Mouse (Mus musculus): ENCODE results near the gene Ddx6. TPM values are rescaled to one million over a fixed set of nuclear protein-coding genes. Genes with fewer than 3 reads are reported as not detected.

The Ddx6 gene
- polyA plus RNA-seq, 1 experiment from 2014 or later: 14.6 TPM

GRCm38 (mm10) chr9:44685346-44686330, 80.9 kb downstream of the Ddx6 start:
- H3K9me3 ChIP-seq (ENCODE audit: control insufficient read depth, low read length): no peaks in the 10 kb centered on the region
- ATAC-seq: peak; percentile 79
- no peaks in the 10 kb centered on the region for H3K27me3 ChIP-seq (replicated peaks; ENCODE audit: control insufficient read depth, insufficient read depth, low read length)
- no peak overlapping the region for H3K4me2 ChIP-seq (ENCODE audit: low read length)
- H3K4me3 ChIP-seq (ENCODE audit: low read length): no peak overlapping the region
- H3K27ac ChIP-seq (ENCODE audit: low read depth, low read length): peak overlapping the region; percentile 51
- H3K4me1 ChIP-seq (ENCODE audit: control insufficient read depth, insufficient read depth, low read depth, low read length): peaks cover 20% of the 10 kb centered on the region
- 29% methylated on average over 14 of the region's 14 CpGs for WGBS
- 0 out of 2 replicates have a peak overlapping the region, but pooled peaks have one; percentile 13 for H3K9ac ChIP-seq (ENCODE audit: low read depth, low read length)
- H3K36me3 ChIP-seq (ENCODE audit: control insufficient read depth, insufficient read depth, low read length): peaks cover 4% of the 10 kb centered on the region; the same call in 1 of the 2 replicates

- no peak overlapping the region for H3K4me3 ChIP-seq (ENCODE audit: low read length)
- H3K27me3 ChIP-seq (replicated peaks; ENCODE audit: control insufficient read depth, insufficient read depth, low read length): no peaks in the 10 kb centered on the region
- no peak overlapping the region for H3K4me2 ChIP-seq (ENCODE audit: low read length)
- WGBS: 16% methylated on average over 5 of the region's 5 CpGs
- H3K4me1 ChIP-seq (ENCODE audit: control insufficient read depth, insufficient read depth, low read depth, low read length): peaks cover 20% of the 10 kb centered on the region
- no peak overlapping the region for H3K9ac ChIP-seq (ENCODE audit: low read depth, low read length)
- peak; percentile 60 for ATAC-seq
- H3K27ac ChIP-seq (ENCODE audit: low read depth, low read length): peak overlapping the region; percentile 51
- peaks cover 8% of the 10 kb centered on the region; the same call in 1 of the 2 replicates for H3K36me3 ChIP-seq (ENCODE audit: control insufficient read depth, insufficient read depth, low read length)
- no peaks in the 10 kb centered on the region for H3K9me3 ChIP-seq (ENCODE audit: control insufficient read depth, low read length)
Measured at GRCm38 (mm10) chr9:44686638-44687037, 81.9 kb downstream of the Ddx6 start.

- 59% methylated on average over 9 of the region's 9 CpGs for WGBS
- H3K36me3 ChIP-seq (ENCODE audit: control insufficient read depth, insufficient read depth, low read length): peaks cover 10% of the 10 kb centered on the region
- H3K4me3 ChIP-seq (ENCODE audit: low read length): no peak overlapping the region
- H3K9me3 ChIP-seq (ENCODE audit: control insufficient read depth, low read length): no peaks in the 10 kb centered on the region
- no peak for ATAC-seq
- H3K4me1 ChIP-seq (ENCODE audit: control insufficient read depth, insufficient read depth, low read depth, low read length): peaks cover 20% of the 10 kb centered on the region
- H3K4me2 ChIP-seq (ENCODE audit: low read length): no peak overlapping the region
- no peak overlapping the region for H3K27ac ChIP-seq (ENCODE audit: low read depth, low read length)
- H3K27me3 ChIP-seq (replicated peaks; ENCODE audit: control insufficient read depth, insufficient read depth, low read length): no peaks in the 10 kb centered on the region
- H3K9ac ChIP-seq (ENCODE audit: low read depth, low read length): no peak overlapping the region
Measured at GRCm38 (mm10) chr9:44688013-44688412, 83.3 kb downstream of the Ddx6 start.

Other genes starting within 250 kb of the Ddx6 start
- 43.5 and 46.4 TPM in 2 replicates for gene Vps11, start 243.2 kb upstream of the Ddx6 start, polyA plus RNA-seq (2015; fragmentation: Nextera tagmentation; extraction: Ambion mirVana)
- gene Hyou1, start 225.4 kb upstream of the Ddx6 start, polyA plus RNA-seq (2015; fragmentation: Nextera tagmentation; extraction: Ambion mirVana): 25.3 and 29.0 TPM in 2 replicates
- gene Slc37a4, start 208.0 kb upstream of the Ddx6 start, polyA plus RNA-seq (2015; fragmentation: Nextera tagmentation; extraction: Ambion mirVana): 56.8 and 60.2 TPM in 2 replicates
- 742 and 834 TPM in 2 replicates for gene Rps25, start 197.8 kb upstream of the Ddx6 start, polyA plus RNA-seq (2015; fragmentation: Nextera tagmentation; extraction: Ambion mirVana)
- 293 and 308 TPM in 2 replicates for gene Trappc4, start 197.3 kb upstream of the Ddx6 start, polyA plus RNA-seq (2015; fragmentation: Nextera tagmentation; extraction: Ambion mirVana)
- 32.3 and 32.4 TPM in 2 replicates for gene Ccdc84, start 186.3 kb upstream of the Ddx6 start, polyA plus RNA-seq (2015; fragmentation: Nextera tagmentation; extraction: Ambion mirVana)
- gene Foxr1, start 163.8 kb upstream of the Ddx6 start, polyA plus RNA-seq (2015; fragmentation: Nextera tagmentation; extraction: Ambion mirVana): not detected in 2 replicates
- not detected in 2 replicates for gene Upk2, start 149.9 kb upstream of the Ddx6 start, polyA plus RNA-seq (2015; fragmentation: Nextera tagmentation; extraction: Ambion mirVana)
- 9.7 and 11.1 TPM in 2 replicates for gene Bcl9l, start 122.1 kb upstream of the Ddx6 start, polyA plus RNA-seq (2015; fragmentation: Nextera tagmentation; extraction: Ambion mirVana)
- gene Cxcr5, start 43.0 kb upstream of the Ddx6 start, polyA plus RNA-seq (2015; fragmentation: Nextera tagmentation; extraction: Ambion mirVana): not detected in 2 replicates
- gene Treh, start 68.3 kb downstream of the Ddx6 start, polyA plus RNA-seq (2015; fragmentation: Nextera tagmentation; extraction: Ambion mirVana): not detected in 2 replicates
- gene Phldb1, start 130.3 kb downstream of the Ddx6 start, polyA plus RNA-seq (2015; fragmentation: Nextera tagmentation; extraction: Ambion mirVana): 37.4 and 44.2 TPM in 2 replicates
- 130 and 145 TPM in 2 replicates for gene Arcn1, start 163.0 kb downstream of the Ddx6 start, polyA plus RNA-seq (2015; fragmentation: Nextera tagmentation; extraction: Ambion mirVana)
- 152 and 160 TPM in 2 replicates for gene Ift46, start 163.0 kb downstream of the Ddx6 start, polyA plus RNA-seq (2015; fragmentation: Nextera tagmentation; extraction: Ambion mirVana)
- gene Tmem25, start 194.4 kb downstream of the Ddx6 start, polyA plus RNA-seq (2015; fragmentation: Nextera tagmentation; extraction: Ambion mirVana): 23.5 and 24.8 TPM in 2 replicates
- gene Ttc36, start 198.2 kb downstream of the Ddx6 start, polyA plus RNA-seq (2015; fragmentation: Nextera tagmentation; extraction: Ambion mirVana): not detected in 2 replicates